Mouse (Mus musculus): ENCODE results near the gene Lpp. TPM values are rescaled to one million over a fixed set of nuclear protein-coding genes. Genes with fewer than 3 reads are reported as not detected.

The Lpp gene
- polyA plus RNA-seq, 1 experiment from 2014 or later, result 45.1 TPM

DNA sequence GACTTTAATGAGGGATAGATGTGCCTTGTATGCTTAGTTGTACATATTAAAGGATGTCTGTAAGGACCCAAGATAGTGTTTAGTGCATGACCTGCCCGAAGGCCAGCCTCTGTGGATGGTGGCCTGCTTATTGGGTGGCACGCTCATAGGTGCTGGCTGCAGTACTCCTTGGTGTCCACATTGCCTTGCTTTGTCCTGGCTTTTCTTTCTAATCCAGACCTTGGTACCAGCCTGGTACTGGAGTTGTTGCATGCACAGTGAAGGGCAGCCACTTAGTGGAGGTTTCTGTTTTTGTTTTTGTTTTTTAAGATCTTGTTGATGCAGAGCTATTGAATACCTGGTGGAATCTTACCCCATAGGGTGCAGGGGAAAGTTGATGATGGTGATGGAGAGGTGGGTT, 112.9 kb downstream of the Lpp start:
- Histone ChIP-seq H3K4me2 (replicated peaks) (no peak overlapping the region), H3K36me3 (no peaks in the 10 kb centered on the region), H3K9ac (no peak overlapping the region), H3K4me3 (no peak overlapping the region), H3K27me3 (no peaks in the 10 kb centered on the region), H3K9me3 (no peaks in the 10 kb centered on the region), H3K4me1 (peaks cover 26% of the 10 kb centered on the region), H3K27ac (no peak overlapping the region)
- 89% methylated on average over 2 of the region's 2 CpGs for WGBS
- ATAC-seq (ENCODE audit: insufficient number of reproducible peaks, insufficient read depth, low FRiP score, low TSS enrichment), result no peak

DNA sequence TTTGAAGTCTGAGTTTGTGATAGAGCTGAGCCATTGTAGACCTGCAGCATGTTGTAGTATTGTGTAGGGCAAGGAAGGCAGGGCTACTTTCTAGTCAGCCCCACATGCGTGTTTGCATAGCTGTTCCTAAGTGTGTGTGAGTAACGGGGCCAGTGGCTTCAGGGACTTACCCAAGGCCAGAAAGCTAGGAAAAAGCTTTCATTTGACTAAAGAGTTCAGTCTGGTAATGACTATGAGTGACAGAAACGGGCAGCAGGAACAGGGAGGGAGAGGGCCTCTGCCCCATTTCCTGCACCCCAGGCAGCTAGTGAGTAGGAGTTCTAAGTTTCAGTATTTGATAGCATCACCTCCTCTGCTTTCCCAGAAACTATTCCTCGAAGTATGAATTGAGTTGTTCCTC, 113.4 kb downstream of the Lpp start:
- peaks cover 23% of the 10 kb centered on the region for H3K4me1 ChIP-seq
- no peak overlapping the region for H3K4me3 ChIP-seq
- no peak overlapping the region for H3K4me2 ChIP-seq (replicated peaks)
- H3K9ac ChIP-seq, result no peak overlapping the region
- no peak for ATAC-seq (ENCODE audit: insufficient number of reproducible peaks, insufficient read depth, low FRiP score, low TSS enrichment)
- no peaks in the 10 kb centered on the region for H3K36me3 ChIP-seq
- H3K27me3 ChIP-seq, result no peaks in the 10 kb centered on the region
- no peak overlapping the region for H3K27ac ChIP-seq
- WGBS, result 33% methylated on average over 4 of the region's 4 CpGs
- no peaks in the 10 kb centered on the region for H3K9me3 ChIP-seq

DNA sequence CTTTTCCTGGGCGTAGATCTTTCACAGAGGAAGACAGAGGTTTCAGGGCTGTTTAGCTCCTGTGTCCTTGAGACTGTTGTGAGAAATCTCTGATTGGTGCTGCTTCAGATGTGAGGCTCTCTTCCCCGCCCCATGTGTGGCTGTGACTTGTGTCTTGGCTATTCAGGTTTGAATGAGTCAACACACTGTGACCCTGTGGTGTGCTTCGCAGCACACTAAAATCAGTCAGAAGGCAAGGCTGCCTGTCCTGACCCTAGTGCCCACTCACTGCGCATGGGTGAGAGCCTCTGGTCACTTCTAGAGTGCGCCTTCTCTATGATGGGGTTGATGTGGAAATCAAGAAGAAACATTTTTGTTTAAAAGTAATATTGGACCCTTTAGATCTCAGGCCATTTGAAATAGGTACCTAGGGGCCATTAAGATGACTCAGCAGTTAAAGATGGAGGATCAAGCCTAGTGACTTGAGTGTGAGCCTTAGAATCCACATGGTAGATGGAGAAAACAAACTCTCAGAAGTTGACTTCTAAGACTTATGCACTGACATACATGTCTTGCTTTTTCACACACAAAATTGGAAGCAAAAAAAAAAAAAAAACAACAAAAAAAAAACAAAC, 114.7 kb downstream of the Lpp start:
- Histone ChIP-seq H3K27me3 (no peaks in the 10 kb centered on the region), H3K4me3 (no peak overlapping the region), H3K27ac (no peak overlapping the region), H3K9ac (no peak overlapping the region), H3K4me2 (replicated peaks) (no peak overlapping the region), H3K36me3 (no peaks in the 10 kb centered on the region), H3K4me1 (peaks cover 23% of the 10 kb centered on the region), H3K9me3 (no peaks in the 10 kb centered on the region)
- 91% methylated on average over 5 of the region's 5 CpGs for WGBS
- no peak for ATAC-seq (ENCODE audit: insufficient number of reproducible peaks, insufficient read depth, low FRiP score, low TSS enrichment)

- Histone ChIP-seq H3K9me3 (no peaks in the 10 kb centered on the region), H3K4me2 (replicated peaks) (no peak overlapping the region), H3K4me3 (no peak overlapping the region), H3K36me3 (no peaks in the 10 kb centered on the region), H3K27me3 (no peaks in the 10 kb centered on the region), H3K27ac (no peak overlapping the region), H3K4me1 (peaks cover 23% of the 10 kb centered on the region), H3K9ac (no peak overlapping the region)
- WGBS, result 71% methylated on average over 5 of the region's 5 CpGs
- ATAC-seq (ENCODE audit: insufficient number of reproducible peaks, insufficient read depth, low FRiP score, low TSS enrichment), result no peak
These were observed 115.9 kb downstream of the Lpp start for GRCm38 (mm10) chr16:24509100-24509812.

DNA sequence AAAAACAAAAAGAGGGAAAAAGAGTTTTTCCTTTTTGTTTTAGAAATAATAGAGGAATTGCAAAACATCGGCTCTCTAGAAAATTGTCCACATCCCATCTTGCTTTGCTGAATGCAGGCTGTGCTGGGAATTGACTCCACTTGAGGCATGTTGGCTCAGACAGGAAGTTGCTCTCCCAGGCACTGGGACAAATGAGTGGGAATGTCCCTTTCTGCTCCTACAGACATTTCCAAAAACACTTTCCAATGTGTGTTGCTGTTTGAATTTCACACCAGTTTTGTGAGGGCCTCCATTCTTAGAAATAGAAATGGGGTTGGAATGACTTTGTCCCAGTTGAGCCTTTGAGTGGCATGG, 116.5 kb downstream of the Lpp start:
- no peak for ATAC-seq (ENCODE audit: insufficient number of reproducible peaks, insufficient read depth, low FRiP score, low TSS enrichment)
- Histone ChIP-seq H3K27me3 (no peaks in the 10 kb centered on the region), H3K27ac (no peak overlapping the region), H3K4me1 (peaks cover 25% of the 10 kb centered on the region), H3K4me3 (no peak overlapping the region), H3K36me3 (no peaks in the 10 kb centered on the region), H3K9ac (no peak overlapping the region), H3K4me2 (replicated peaks) (no peak overlapping the region), H3K9me3 (no peaks in the 10 kb centered on the region)
- WGBS, result 59% methylated on average over 1 of the region's 1 CpGs

GRCm38 (mm10) chr16:24513228-24513627, 119.9 kb downstream of the Lpp start:
- Histone ChIP-seq H3K27me3 (no peaks in the 10 kb centered on the region), H3K4me3 (no peak overlapping the region), H3K27ac (no peak overlapping the region), H3K4me2 (replicated peaks) (no peak overlapping the region), H3K9me3 (no peaks in the 10 kb centered on the region), H3K9ac (no peak overlapping the region), H3K36me3 (no peaks in the 10 kb centered on the region), H3K4me1 (peaks cover 21% of the 10 kb centered on the region)
- 93% methylated on average over 4 of the region's 4 CpGs for WGBS
- no peak for ATAC-seq (ENCODE audit: insufficient number of reproducible peaks, insufficient read depth, low FRiP score, low TSS enrichment)

DNA sequence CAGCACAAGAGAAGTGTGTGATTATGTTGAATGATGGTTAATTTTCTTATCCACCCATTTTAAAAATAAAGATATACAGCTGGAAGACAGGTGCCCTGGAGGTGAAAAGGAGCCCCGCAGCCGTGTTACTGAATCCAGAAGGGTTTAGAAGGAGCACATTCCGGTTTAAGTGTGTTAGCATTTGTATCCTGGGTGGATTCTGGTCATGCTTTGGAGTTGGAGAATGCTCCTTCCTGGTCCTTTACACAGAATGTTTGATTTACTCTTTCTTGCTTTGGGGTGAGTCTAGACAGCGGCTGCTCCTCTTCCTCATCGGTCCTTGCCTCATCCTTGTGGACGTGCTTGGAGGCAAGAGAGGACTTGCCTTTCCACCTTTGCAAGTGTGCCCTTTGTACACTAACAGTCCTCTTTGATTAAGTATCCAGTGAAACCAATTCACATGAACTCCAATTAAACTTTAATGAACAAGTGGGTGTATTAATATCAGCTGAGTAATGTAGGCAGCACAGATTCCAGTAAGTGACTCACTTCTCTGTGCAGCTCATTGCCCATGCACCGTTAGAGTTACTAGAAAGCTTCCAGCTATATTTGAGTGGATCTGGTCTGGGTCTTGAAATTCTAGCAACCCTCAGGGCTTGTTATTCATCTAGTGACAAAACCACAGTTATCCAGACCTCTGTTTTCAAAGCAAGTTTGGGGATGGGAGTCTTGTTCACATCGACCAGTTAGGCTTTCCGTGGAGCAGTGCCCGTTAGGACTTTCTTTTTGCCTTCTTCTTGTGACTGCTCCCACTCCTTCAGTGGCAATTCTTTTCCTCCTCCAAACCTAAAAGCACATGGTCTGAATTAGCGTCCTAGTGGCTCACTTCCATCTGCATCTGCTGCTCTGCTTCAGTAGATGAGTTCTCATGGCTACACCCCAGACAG, 121.8 kb downstream of the Lpp start:
- Histone ChIP-seq H3K27me3 (no peaks in the 10 kb centered on the region), H3K4me3 (no peak overlapping the region), H3K9ac (no peak overlapping the region), H3K4me2 (replicated peaks) (no peak overlapping the region), H3K9me3 (no peaks in the 10 kb centered on the region), H3K36me3 (no peaks in the 10 kb centered on the region), H3K27ac (no peak overlapping the region), H3K4me1 (peaks cover 20% of the 10 kb centered on the region)
- no peak for ATAC-seq (ENCODE audit: insufficient number of reproducible peaks, insufficient read depth, low FRiP score, low TSS enrichment)
- 67% methylated on average over 11 of the region's 11 CpGs for WGBS

DNA sequence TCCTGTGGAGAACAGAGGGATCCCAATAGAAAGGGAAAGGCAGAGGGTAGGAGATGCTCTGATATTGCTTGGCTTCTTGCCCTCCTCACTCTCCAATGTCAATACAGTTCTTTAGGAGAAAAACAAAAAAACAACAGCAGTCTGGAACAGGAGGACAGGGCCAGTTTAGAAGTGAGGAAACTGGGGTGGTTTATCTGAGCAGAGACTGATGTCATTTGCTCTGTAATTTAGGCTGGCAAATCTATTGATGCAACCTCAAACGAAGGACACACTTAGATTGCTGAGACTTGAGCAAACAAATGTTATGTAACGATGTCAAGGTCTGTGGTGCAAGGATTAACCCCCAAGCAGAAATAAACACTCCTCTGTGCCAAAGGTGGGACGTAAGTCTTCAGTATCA, 123.7 kb downstream of the Lpp start:
- Histone ChIP-seq H3K27me3 (no peaks in the 10 kb centered on the region), H3K9me3 (no peaks in the 10 kb centered on the region), H3K36me3 (no peaks in the 10 kb centered on the region), H3K4me1 (peaks cover 20% of the 10 kb centered on the region), H3K27ac (no peak overlapping the region), H3K9ac (no peak overlapping the region), H3K4me3 (no peak overlapping the region), H3K4me2 (replicated peaks) (no peak overlapping the region)
- no peak for ATAC-seq (ENCODE audit: insufficient number of reproducible peaks, insufficient read depth, low FRiP score, low TSS enrichment)
- WGBS, result 78% methylated on average over 3 of the region's 3 CpGs

GRCm38 (mm10) chr16:24517501-24518042, 124.3 kb downstream of the Lpp start:
- Histone ChIP-seq H3K9ac (no peak overlapping the region), H3K4me3 (no peak overlapping the region), H3K4me1 (peaks cover 20% of the 10 kb centered on the region), H3K9me3 (no peaks in the 10 kb centered on the region), H3K27ac (no peak overlapping the region), H3K4me2 (replicated peaks) (no peak overlapping the region), H3K27me3 (no peaks in the 10 kb centered on the region), H3K36me3 (no peaks in the 10 kb centered on the region)
- WGBS, result 62% methylated on average over 9 of the region's 9 CpGs
- ATAC-seq (ENCODE audit: insufficient number of reproducible peaks, insufficient read depth, low FRiP score, low TSS enrichment), result no peak

- Histone ChIP-seq H3K4me3 (no peak overlapping the region), H3K4me1 (peaks cover 20% of the 10 kb centered on the region), H3K9me3 (no peaks in the 10 kb centered on the region), H3K4me2 (replicated peaks) (no peak overlapping the region), H3K9ac (no peak overlapping the region), H3K36me3 (no peaks in the 10 kb centered on the region), H3K27me3 (no peaks in the 10 kb centered on the region), H3K27ac (no peak overlapping the region)
- WGBS, result 79% methylated on average over 7 of the region's 7 CpGs
- no peak for ATAC-seq (ENCODE audit: insufficient number of reproducible peaks, insufficient read depth, low FRiP score, low TSS enrichment)
These were observed 125.5 kb downstream of the Lpp start for GRCm38 (mm10) chr16:24518785-24519184.

DNA sequence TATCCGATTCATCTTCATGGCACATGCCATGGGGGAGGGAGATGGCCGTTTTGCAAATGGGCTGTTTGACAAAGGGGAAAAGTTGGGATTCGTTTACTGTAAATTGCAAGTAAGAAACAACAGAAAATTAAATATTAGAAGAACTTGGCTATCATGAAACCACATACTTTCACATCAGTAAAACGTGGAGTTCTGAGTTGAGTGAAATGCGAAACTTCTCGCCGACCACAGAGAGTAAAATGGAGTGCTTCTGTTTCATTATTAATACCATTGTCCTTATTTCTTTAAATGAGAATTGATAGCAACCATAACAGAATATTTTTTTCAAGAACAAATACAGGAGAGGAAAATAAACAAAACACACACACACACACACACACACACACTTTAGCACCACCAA, 133.9 kb downstream of the Lpp start:
- WGBS, result 85% methylated on average over 7 of the region's 7 CpGs
- Histone ChIP-seq H3K27ac (no peak overlapping the region), H3K4me3 (no peak overlapping the region), H3K36me3 (no peaks in the 10 kb centered on the region), H3K4me1 (no peaks in the 10 kb centered on the region), H3K9me3 (no peaks in the 10 kb centered on the region), H3K4me2 (replicated peaks) (no peak overlapping the region), H3K9ac (no peak overlapping the region), H3K27me3 (no peaks in the 10 kb centered on the region)
- no peak for ATAC-seq (ENCODE audit: insufficient number of reproducible peaks, insufficient read depth, low FRiP score, low TSS enrichment)
